Mouse (Mus musculus): ENCODE data around the gene Alpk1. TPM values are rescaled to one million over a fixed set of nuclear protein-coding genes. Genes with fewer than 3 reads are reported as not detected.

The Alpk1 gene
- polyA plus RNA-seq, 1 experiment from 2014 or later = 0.74 TPM

GRCm38 (mm10) chr3:127634101-127634983, 146.0 kb downstream of the Alpk1 start:
- H3K9ac ChIP-seq (replicated peaks) = 0 out of 2 replicates have a peak overlapping the region, but pooled peaks have one; percentile 18

GRCm38 (mm10) chr3:127633080-127634032, 147.0 kb downstream of the Alpk1 start, which contains the start of gene Neurog2:
TSS of gene Neurog2 (plus strand) at chr3:127633135.
- Histone ChIP-seq H3K4me1 (replicated peaks) (peaks cover 27% of the 10 kb centered on the region), H3K9ac (replicated peaks) (no peak within 1 kb of the TSS), H3K4me2 (peak within 1 kb of the TSS; percentile 63), H3K9me3 (no peaks in the 10 kb centered on the region), H3K27me3 (peaks cover 93% of the 10 kb centered on the region), H3K27ac (no peak within 1 kb of the TSS), H3K36me3 (no peaks in the 10 kb centered on the region), H3K4me3 (replicated peaks) (peak within 1 kb of the TSS; percentile 39)
- ATAC-seq (ENCODE audit: insufficient number of reproducible peaks, insufficient read depth, low FRiP score, low TSS enrichment, low read depth) = peak; percentile 9; the same call in 1 of the 2 replicates
- under 1% methylated on average over 88 of the region's 92 CpGs for WGBS

More at GRCm38 (mm10) chr3:127634101-127634983, 146.0 kb downstream of the Alpk1 start:
- peak overlapping the region; percentile 39 for H3K4me3 ChIP-seq (replicated peaks)
- H3K4me2 ChIP-seq = peak overlapping the region; percentile 63
- no peak overlapping the region for H3K27ac ChIP-seq
- no peaks in the 10 kb centered on the region for H3K36me3 ChIP-seq
- H3K9me3 ChIP-seq = no peaks in the 10 kb centered on the region
- peak; percentile 76 for ATAC-seq (ENCODE audit: insufficient number of reproducible peaks, insufficient read depth, low FRiP score, low TSS enrichment, low read depth)
- H3K27me3 ChIP-seq = peaks cover 95% of the 10 kb centered on the region
- H3K4me1 ChIP-seq (replicated peaks) = peaks cover 26% of the 10 kb centered on the region
- under 1% methylated on average over 58 of the region's 58 CpGs for WGBS

GRCm38 (mm10) chr3:127632531-127632930, 147.8 kb downstream of the Alpk1 start:
- H3K4me3 ChIP-seq (replicated peaks) = peak overlapping the region; percentile 39
- WGBS = under 1% methylated on average over 29 of the region's 32 CpGs
- H3K27ac ChIP-seq = no peak overlapping the region
- ATAC-seq (ENCODE audit: insufficient number of reproducible peaks, insufficient read depth, low FRiP score, low TSS enrichment, low read depth) = 0 out of 2 replicates have a peak, but pooled peaks have one; percentile 6
- no peak overlapping the region for H3K9ac ChIP-seq (replicated peaks)
- H3K36me3 ChIP-seq = no peaks in the 10 kb centered on the region
- peaks cover 35% of the 10 kb centered on the region for H3K4me1 ChIP-seq (replicated peaks)
- H3K27me3 ChIP-seq = peaks cover 93% of the 10 kb centered on the region
- peak overlapping the region; percentile 63 for H3K4me2 ChIP-seq
- no peaks in the 10 kb centered on the region for H3K9me3 ChIP-seq

GRCm38 (mm10) chr3:127631582-127631981, 148.7 kb downstream of the Alpk1 start:
- H3K9ac ChIP-seq (replicated peaks) = no peak overlapping the region
- WGBS = under 1% methylated on average over 10 of the region's 10 CpGs
- H3K9me3 ChIP-seq = no peaks in the 10 kb centered on the region
- no peak overlapping the region for H3K4me2 ChIP-seq
- H3K36me3 ChIP-seq = no peaks in the 10 kb centered on the region
- peaks cover 93% of the 10 kb centered on the region for H3K27me3 ChIP-seq
- no peak overlapping the region for H3K27ac ChIP-seq
- peaks cover 36% of the 10 kb centered on the region for H3K4me1 ChIP-seq (replicated peaks)
- no peak for ATAC-seq (ENCODE audit: insufficient number of reproducible peaks, insufficient read depth, low FRiP score, low TSS enrichment, low read depth)
- no peak overlapping the region for H3K4me3 ChIP-seq (replicated peaks)

GRCm38 (mm10) chr3:127630735-127631372, 149.5 kb downstream of the Alpk1 start:
- H3K27ac ChIP-seq = no peak overlapping the region
- peaks cover 94% of the 10 kb centered on the region for H3K27me3 ChIP-seq
- 5% methylated on average over 17 of the region's 17 CpGs for WGBS
- no peak overlapping the region for H3K4me3 ChIP-seq (replicated peaks)
- H3K4me2 ChIP-seq = no peak overlapping the region
- H3K4me1 ChIP-seq (replicated peaks) = peaks cover 36% of the 10 kb centered on the region
- H3K9me3 ChIP-seq = no peaks in the 10 kb centered on the region
- H3K36me3 ChIP-seq = no peaks in the 10 kb centered on the region
- no peak overlapping the region for H3K9ac ChIP-seq (replicated peaks)
- no peak for ATAC-seq (ENCODE audit: insufficient number of reproducible peaks, insufficient read depth, low FRiP score, low TSS enrichment, low read depth)

- H3K27ac ChIP-seq = no peak overlapping the region
- H3K4me1 ChIP-seq (replicated peaks) = peaks cover 36% of the 10 kb centered on the region
- H3K9me3 ChIP-seq = no peaks in the 10 kb centered on the region
- H3K36me3 ChIP-seq = no peaks in the 10 kb centered on the region
- H3K9ac ChIP-seq (replicated peaks) = no peak overlapping the region
- H3K4me2 ChIP-seq = no peak overlapping the region
- ATAC-seq (ENCODE audit: insufficient number of reproducible peaks, insufficient read depth, low FRiP score, low TSS enrichment, low read depth) = no peak
- H3K4me3 ChIP-seq (replicated peaks) = no peak overlapping the region
- H3K27me3 ChIP-seq = peaks cover 96% of the 10 kb centered on the region
- WGBS = 3% methylated on average over 1 of the region's 1 CpGs
Measured at GRCm38 (mm10) chr3:127630190-127630589, 150.1 kb downstream of the Alpk1 start.

DNA sequence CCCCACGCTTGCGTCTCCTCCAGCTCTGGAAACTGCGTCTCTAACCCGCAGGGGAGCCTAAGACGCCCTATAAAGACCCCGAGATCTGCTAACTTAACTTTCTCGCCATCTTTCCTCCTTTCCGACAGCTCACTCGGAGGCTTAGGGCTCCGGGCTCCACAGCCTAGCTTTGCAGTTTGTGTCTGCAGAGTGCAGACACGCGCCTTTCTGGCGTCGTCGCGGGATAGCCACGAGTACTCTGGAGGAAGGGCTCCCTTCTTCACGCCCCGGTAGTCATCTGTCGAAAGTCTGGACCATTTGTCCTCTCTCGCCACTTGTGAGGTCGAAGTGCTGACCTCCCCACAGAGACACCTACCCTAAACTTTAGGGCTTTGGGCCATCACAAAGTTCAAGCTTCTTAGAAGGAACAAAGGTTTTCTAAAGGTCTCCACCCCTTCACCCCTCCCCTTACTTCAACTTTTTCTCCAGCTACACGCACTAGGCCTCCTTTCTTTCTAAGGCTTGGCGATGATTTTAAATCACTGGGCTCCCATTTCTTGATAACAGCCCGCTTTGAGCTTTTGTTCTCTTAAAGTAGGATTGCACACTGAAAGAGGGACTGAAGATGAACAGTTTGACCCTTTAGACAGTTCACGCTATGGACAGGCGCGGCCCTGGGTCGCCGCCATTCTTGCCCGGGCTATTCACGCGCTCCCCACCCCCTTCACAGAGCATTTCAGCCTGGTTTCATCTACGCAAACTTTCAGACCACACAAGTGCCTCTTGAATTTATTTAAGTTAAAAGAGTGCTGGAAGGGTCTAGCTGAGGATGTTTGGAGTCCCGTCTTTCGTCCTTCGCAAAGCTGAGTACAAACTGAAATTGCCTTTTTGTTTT, 151.8 kb downstream of the Alpk1 start:
- no peak overlapping the region for H3K4me2 ChIP-seq
- H3K4me1 ChIP-seq (replicated peaks) = peaks cover 25% of the 10 kb centered on the region
- no peak overlapping the region for H3K27ac ChIP-seq
- H3K36me3 ChIP-seq = no peaks in the 10 kb centered on the region
- peaks cover 94% of the 10 kb centered on the region for H3K27me3 ChIP-seq
- no peak for ATAC-seq (ENCODE audit: insufficient number of reproducible peaks, insufficient read depth, low FRiP score, low TSS enrichment, low read depth)
- H3K9me3 ChIP-seq = no peaks in the 10 kb centered on the region
- 0 out of 2 replicates have a peak overlapping the region, but pooled peaks have one; percentile 18 for H3K4me3 ChIP-seq (replicated peaks)
- under 1% methylated on average over 37 of the region's 37 CpGs for WGBS
- H3K9ac ChIP-seq (replicated peaks) = no peak overlapping the region

DNA sequence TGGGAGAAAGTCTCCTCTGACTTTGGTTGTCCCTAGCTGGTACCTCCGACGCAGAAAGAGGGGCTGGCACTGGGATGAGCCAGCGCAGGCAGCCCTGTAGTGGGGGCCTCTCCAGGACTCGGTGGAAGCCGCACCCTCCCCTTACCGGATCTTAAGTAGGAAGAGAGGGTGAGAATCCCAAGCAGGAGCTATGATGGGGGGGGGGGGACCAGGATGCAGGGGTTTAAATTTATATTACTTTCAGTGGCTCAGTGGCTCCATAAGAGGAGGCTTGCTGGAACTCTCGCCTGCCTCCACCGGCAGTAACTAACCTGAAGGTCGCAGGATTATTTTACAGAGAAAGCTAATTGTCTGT, 152.4 kb downstream of the Alpk1 start:
- Histone ChIP-seq H3K4me1 (replicated peaks) (peaks cover 19% of the 10 kb centered on the region), H3K4me2 (peak overlapping the region; percentile 15; the same call in 1 of the 2 replicates), H3K9ac (replicated peaks) (no peak overlapping the region), H3K27me3 (peaks cover 94% of the 10 kb centered on the region), H3K36me3 (no peaks in the 10 kb centered on the region), H3K27ac (no peak overlapping the region), H3K4me3 (replicated peaks) (0 out of 2 replicates have a peak overlapping the region, but pooled peaks have one; percentile 18), H3K9me3 (no peaks in the 10 kb centered on the region)
- ATAC-seq (ENCODE audit: insufficient number of reproducible peaks, insufficient read depth, low FRiP score, low TSS enrichment, low read depth) = no peak
- WGBS = 0% methylated on average over 9 of the region's 9 CpGs

- under 1% methylated on average over 27 of the region's 28 CpGs for WGBS
- peaks cover 91% of the 10 kb centered on the region for H3K27me3 ChIP-seq
- H3K27ac ChIP-seq = no peak overlapping the region
- ATAC-seq (ENCODE audit: insufficient number of reproducible peaks, insufficient read depth, low FRiP score, low TSS enrichment, low read depth) = no peak
- no peak overlapping the region for H3K9ac ChIP-seq (replicated peaks)
- no peaks in the 10 kb centered on the region for H3K36me3 ChIP-seq
- peaks cover 13% of the 10 kb centered on the region for H3K4me1 ChIP-seq (replicated peaks)
- peak overlapping the region; percentile 15; the same call in 1 of the 2 replicates for H3K4me2 ChIP-seq
- no peaks in the 10 kb centered on the region for H3K9me3 ChIP-seq
- H3K4me3 ChIP-seq (replicated peaks) = 0 out of 2 replicates have a peak overlapping the region, but pooled peaks have one; percentile 18
Measured at GRCm38 (mm10) chr3:127627151-127627955, 153.0 kb downstream of the Alpk1 start.

Measured in limb, embryonic 12.5 days (tissue).